1 mouse cellular context compared by ENCODE assay signal in the genomic region with DNA sequence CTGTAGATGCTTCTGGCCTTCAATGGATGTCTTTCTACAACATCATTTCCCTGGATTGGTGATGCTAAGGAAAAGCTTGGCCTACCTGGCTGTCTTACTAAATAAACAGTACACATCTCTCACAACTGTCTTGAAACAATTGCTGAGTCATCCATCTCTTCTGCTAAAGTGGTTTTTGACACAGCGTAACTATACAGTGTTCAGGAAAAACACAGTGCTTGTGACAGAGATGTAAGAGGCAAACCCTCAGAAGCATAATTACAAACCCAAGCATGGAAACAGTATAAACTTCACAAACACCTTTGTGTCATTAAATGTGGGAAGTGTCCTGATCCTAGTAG.
TF ChIP-seq lines count a peak whose summit lies in the region.

No protein-coding gene starts in this region.

TF ChIP-seq in CH12.LX, 34 proteins besides CTCF, POLR2A, EP300 and RAD21:
- TF ChIP-seq MAFK (IDR thresholded peaks at IDR 0.05; ENCODE audit: insufficient replicate concordance, low read length) (peak; percentile 44; the same call in 1 of the 2 replicates), IRF4 (IDR thresholded peaks at IDR 0.05; ENCODE audit: low read depth, low read length) (no peak)
